Mouse (Mus musculus) bone marrow, adult 2 months (tissue): Measurements from ENCODE around the gene Klk4.

ENCODE experiments used
- CTCF ChIP-seq: fragments of 200-500 bp; IDR thresholded peaks from 2 replicates; pipeline ENCODE4 v1.5.1; 2011; ENCODE audit warnings: low read length, control low read depth; ENCODE audit not compliant: control insufficient read depth, insufficient read depth
- POLR2A ChIP-seq: fragments of 200-500 bp; IDR thresholded peaks from 2 replicates; pipeline ENCODE4 v1.6.1; 2011; ENCODE audit warnings: low read depth, mild to moderate bottlenecking, control low read depth, low read length, borderline replicate concordance; ENCODE audit not compliant: control insufficient read depth

DNA sequence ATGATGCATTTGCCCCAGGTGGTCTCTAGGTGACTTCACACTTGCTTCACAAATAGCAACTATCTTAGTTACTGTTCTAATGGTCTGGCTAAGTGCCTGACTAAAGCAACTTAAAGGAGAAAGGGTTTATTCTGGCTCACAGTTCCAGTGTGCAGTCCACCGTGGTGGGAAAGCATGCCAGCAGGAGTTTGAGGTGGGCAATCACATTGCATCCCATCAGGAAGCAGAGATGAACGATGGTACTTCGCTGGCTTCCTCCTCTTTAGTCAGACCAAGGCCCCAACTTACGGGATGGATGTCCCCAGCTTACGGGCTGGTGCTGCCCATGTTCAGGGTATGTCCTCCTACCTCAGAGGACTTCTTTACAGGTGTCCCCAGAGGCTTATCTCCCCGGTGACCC is 29.3 kb upstream of the Klk4 start:
- TF ChIP-seq POLR2A (no peak), CTCF (no peak)
